Mouse (Mus musculus): ENCODE measurements around the gene Tas2r126.
"Not testable (repeated sequence)": the region's sequence is repeated elsewhere in the genome, so short reads cannot be mapped to it uniquely, and the experiment has no call there.

Gene Tas2r126

GRCm38 (mm10) chr6:42434446-42434845, at the start of gene Tas2r126:
Gene Tas2r126, plus strand, starts transcription at chr6:42434535.
- DNase-seq (ENCODE audit: low read depth, low spot score): no peak

GRCm38 (mm10) chr6:42385635-42386034, 48.7 kb upstream of the Tas2r126 start:
- DNase-seq (ENCODE audit: low read depth, low spot score): no peak

DNA sequence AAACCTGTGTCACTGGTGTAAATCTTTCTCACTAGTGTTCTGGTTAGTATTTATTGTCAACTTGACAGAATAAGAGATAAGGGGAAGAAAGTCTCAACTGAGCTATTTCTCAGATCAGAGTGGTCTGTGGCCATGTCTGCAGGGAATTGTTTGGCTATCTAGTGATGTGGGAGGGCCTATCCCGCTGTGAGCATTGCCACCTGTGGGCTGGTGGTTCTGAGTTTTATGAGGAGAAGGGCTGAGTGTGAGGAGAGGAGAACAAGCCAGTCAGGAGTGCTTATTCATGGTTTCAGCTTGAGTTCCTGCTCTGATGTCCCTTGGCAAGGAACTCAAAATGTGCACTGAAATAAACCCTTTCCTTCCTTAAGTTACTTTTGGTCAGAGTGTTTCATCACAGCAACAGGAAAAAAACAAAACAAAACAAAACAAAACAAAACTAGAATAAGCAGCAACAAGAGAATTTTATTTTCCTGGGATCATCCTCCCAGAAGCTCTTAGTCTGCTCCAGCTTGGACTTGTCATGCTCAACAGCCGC, 42.5 kb upstream of the Tas2r126 start:
- DNase-seq (ENCODE audit: low read depth, low spot score): no peak

- DNase-seq (ENCODE audit: low read depth, low spot score): peak; percentile 24
Observed at GRCm38 (mm10) chr6:42395960-42396809, 38.1 kb upstream of the Tas2r126 start.

DNA sequence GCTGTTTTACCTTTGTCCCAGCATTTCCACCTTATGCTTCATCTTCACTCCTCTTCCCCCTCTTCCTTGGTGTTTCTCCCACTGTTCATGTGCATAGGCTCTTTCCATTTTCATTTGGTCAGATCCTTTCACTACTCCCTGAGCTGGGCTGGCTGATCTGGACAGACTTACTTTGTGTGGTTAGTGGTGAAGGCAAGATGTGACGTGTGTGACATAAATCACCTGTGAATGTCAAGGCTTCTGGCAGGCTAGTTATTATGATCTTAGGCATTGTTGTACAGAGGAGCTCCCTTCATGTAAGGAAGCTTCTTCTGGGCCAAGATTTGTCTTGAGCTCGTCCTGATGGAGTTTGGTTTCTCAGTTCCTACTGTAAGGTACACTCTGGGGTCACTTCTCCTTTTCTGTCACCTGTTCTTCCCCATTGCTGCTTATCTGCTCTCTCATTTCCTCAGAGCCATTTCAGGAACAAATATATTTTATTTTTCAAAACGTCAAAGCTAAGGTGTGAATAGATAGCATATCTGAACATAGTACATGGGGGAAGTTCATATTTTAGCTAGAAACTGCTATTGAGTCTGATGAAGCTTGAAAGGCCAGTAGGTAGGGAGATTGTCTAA, 37.2 kb upstream of the Tas2r126 start:
- peak; percentile 85 for DNase-seq (ENCODE audit: low read depth, low spot score)

DNA sequence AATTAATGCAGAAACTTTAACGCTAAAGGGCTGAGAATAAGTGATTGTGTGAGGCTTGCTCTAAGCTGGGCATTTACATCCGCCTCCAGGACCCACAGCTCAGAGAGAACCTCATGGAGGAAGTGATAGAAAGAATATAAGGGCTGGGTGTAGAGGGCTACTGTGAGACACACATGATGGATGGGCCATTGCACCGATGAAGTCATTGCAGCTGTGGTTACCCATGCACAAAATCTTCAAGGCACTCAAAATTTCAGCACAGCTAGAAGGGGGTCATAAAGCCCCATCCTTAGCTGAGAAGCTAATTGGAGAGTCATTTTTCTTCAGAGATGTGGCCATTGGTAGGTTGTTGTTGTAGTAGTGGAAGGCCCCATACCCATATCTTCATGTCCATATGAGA, 36.0 kb upstream of the Tas2r126 start:
- DNase-seq (ENCODE audit: low read depth, low spot score): peak; percentile 82

GRCm38 (mm10) chr6:42398998-42399397, 35.3 kb upstream of the Tas2r126 start:
- no peak for DNase-seq (ENCODE audit: low read depth, low spot score)

DNA sequence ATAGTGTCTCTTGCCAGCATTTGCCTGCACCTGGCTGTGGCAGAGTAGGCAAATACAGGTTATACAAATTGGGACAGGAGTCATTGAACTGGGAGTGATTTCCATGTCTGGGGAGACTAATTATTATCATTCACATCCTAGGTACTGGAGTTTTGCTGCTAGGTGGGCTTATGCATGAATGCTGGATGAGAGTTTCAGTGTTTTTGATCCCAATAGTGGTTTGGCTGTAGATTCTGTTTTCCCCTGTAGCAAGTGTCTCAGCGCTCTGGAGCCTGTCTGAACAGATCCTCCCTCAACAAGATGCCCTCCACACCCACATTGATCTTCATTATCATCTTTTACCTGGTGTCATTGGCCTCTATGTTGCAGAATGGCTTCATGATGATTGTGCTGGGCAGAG, 34.4 kb upstream of the Tas2r126 start, which contains the start of gene Tas2r143:
TSS of gene Tas2r143 (plus strand) at position 301 of the 400 bp plus-strand sequence.
- no peak for DNase-seq (ENCODE audit: low read depth, low spot score)

DNA sequence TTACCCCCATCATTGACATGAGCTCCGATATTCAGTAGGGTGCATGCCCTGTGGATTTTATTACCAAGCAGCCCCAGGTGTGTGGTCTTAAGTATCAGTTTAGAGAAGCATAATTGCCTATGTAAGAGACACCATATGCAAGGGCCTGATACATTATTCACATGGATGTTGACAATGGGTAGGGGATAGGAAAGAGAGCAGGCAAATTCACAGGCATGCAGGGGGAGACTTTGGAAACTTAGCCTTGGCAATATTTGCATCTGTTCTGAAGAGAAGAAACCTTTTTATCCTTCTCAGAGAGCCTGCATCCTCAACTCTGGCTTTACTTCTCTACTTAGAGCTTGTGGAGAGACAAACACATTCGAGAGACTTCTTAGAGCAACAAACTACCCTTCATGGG, 29.2 kb upstream of the Tas2r126 start, which contains the start of gene Tas2r135:
TSS of gene Tas2r135 (plus strand) at position 301 of the 400 bp plus-strand sequence.
- no peak for DNase-seq (ENCODE audit: low read depth, low spot score)

DNA sequence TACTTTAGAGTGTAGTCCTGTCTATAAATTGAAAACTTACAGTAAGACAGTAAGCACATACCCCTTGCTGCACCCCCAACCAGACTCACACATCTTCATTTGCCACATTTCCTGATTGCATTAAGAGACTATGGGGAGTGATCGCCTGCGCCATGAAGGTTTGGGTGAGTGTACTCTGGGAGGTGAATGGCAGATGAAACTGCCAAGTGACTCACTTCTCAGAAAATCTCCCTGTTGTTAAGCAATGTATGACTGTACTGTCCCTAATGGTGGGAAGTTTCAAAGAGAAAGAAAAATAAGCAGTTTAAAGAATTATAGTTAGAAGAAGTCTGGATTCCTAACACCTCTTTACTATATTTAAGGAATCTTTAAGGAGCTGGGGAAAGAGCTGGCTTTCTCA, 14.9 kb upstream of the Tas2r126 start:
- no peak for DNase-seq (ENCODE audit: low read depth, low spot score)

- peak; percentile 68 for DNase-seq (ENCODE audit: low read depth, low spot score)
Observed at GRCm38 (mm10) chr6:42421439-42421838, 12.9 kb upstream of the Tas2r126 start.

- DNase-seq (ENCODE audit: low read depth, low spot score): peak; percentile 69
Observed at GRCm38 (mm10) chr6:42424472-42424871, 9.9 kb upstream of the Tas2r126 start.

- DNase-seq (ENCODE audit: low read depth, low spot score): no peak
Observed at GRCm38 (mm10) chr6:42426337-42426736, 8.0 kb upstream of the Tas2r126 start.

- no peak for DNase-seq (ENCODE audit: low read depth, low spot score)
Observed at GRCm38 (mm10) chr6:42433554-42433953, 781 bp upstream of the Tas2r126 start.

- no peak for DNase-seq (ENCODE audit: low read depth, low spot score)
Observed at GRCm38 (mm10) chr6:42435490-42435889, 1.2 kb downstream of the Tas2r126 start.

GRCm38 (mm10) chr6:42441395-42441794, 7.1 kb downstream of the Tas2r126 start:
- no peak for DNase-seq (ENCODE audit: low read depth, low spot score)

DNA sequence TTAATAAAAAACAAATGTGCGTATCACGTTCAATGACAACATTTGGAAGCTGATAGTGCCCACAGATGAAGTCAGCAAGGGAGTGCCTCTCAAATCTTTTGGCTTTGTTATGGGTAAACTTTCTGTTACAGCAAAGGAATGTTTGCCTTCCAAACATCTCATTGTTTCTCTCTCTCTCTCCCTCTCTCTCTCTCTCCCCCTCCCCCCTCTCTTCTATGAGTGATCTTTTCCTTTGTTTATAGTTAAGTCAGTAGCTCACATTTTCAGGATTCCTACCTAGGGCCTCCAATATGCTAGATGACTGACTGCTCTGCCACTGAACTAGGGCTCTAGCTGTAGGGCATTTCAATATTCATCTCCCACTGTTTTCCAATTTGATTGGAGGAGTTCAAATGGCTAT, 10.2 kb downstream of the Tas2r126 start:
- no peak for DNase-seq (ENCODE audit: low read depth, low spot score)

GRCm38 (mm10) chr6:42447381-42447780, 13.0 kb downstream of the Tas2r126 start:
- peak; percentile 85 for DNase-seq (ENCODE audit: low read depth, low spot score)

- no peak for DNase-seq (ENCODE audit: low read depth, low spot score)
Observed at GRCm38 (mm10) chr6:42465096-42465495, 30.8 kb downstream of the Tas2r126 start, which contains the start of gene Olfr458. Gene Olfr458, minus strand, starts transcription at chr6:42465196.

- peak; percentile 6 for DNase-seq (ENCODE audit: low read depth, low spot score)
Observed at GRCm38 (mm10) chr6:42470542-42470941, 36.2 kb downstream of the Tas2r126 start.

DNA sequence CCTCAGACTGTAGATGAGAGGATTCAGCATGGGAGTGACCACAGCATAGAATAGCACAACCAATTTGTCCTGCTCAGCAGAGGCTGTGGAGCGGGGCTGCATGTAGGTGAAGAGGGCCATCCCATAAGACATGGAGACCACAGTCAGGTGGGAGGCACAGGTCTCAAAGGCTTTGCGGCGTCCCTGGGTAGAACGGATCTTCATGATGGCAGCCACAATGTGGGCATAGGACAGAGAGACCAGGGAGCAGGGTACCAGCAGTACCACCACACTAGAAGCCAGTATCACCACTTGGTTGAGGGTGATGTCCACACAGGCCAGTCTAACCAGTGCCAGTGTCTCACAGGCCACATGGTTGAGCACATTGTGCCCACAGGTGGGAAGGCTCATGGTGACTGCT, 37.0 kb downstream of the Tas2r126 start:
- DNase-seq (ENCODE audit: low read depth, low spot score): not testable (repeated sequence)

DNA sequence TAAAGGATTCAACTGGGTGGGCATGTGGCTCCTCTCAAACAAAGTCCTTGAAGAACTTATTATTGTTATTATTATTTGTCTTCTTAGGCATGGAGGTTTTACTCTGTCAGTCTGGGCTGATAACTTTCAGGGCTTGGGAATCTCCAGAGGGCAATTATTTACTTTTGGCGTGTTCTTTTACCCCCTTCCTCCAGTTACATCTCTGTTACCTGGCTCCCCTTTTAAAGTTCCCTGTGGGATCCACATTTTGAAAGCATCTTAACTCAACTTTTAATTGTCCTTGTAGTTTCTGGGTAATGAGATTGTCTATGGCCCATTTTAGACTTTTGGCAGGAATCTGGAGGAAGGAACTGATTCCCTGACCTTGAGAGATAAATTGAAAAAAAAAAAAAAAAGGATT, 41.9 kb downstream of the Tas2r126 start, which contains the start of gene Olfr457:
TSS of gene Olfr457 (minus strand) at position 101 of the 400 bp plus-strand sequence.
- DNase-seq (ENCODE audit: low read depth, low spot score): no peak

All from A20 (cell line).